Mouse (Mus musculus) spleen, adult 2 months (tissue): Measurements from ENCODE around the gene Wnt6. TPM values are rescaled to one million over a fixed set of nuclear protein-coding genes. Genes with fewer than 3 reads are reported as not detected.

ENCODE experiments used
- DNase-seq, 2 experiments: peaks; one replicate each; pipeline versions ENCODE4 v3.0.0 to v3.0.0-alpha.2; 2012 to 2021; ENCODE audit warnings: low spot score in 2 of 2, low read depth in 1 of 2
- H3K27ac ChIP-seq: fragments of 200-500 bp; 2 replicates; pipeline ENCODE4 v1.5.1; 2012; ENCODE audit warnings: low read length, inconsistent platforms; ENCODE audit not compliant: insufficient read depth
- H3K27me3 ChIP-seq: fragments of 200-500 bp; 2 replicates; pipeline ENCODE4 v1.6.1; 2012; ENCODE audit warnings: mild to moderate bottlenecking, moderate library complexity, low read length, inconsistent platforms; ENCODE audit not compliant: control insufficient read depth, insufficient read depth
- H3K36me3 ChIP-seq: fragments of 200-500 bp; 2 replicates; pipeline ENCODE4 v1.6.1; 2012; ENCODE audit warnings: mild to moderate bottlenecking, low read length, inconsistent platforms; ENCODE audit not compliant: control insufficient read depth, insufficient read depth
- H3K4me1 ChIP-seq: fragments of 200-500 bp; 2 replicates; pipeline ENCODE4 v1.6.1; 2011; ENCODE audit warnings: inconsistent platforms; ENCODE audit not compliant: control insufficient read depth, insufficient read depth, insufficient read length
- H3K4me3 ChIP-seq: fragments of 200-500 bp; 2 replicates; pipeline ENCODE4 v1.5.1; 2011; ENCODE audit warnings: mild to moderate bottlenecking, inconsistent platforms; ENCODE audit not compliant: insufficient read depth, insufficient read length; ENCODE audit errors: extremely low read depth
- CTCF ChIP-seq: fragments of 200-500 bp; IDR thresholded peaks from 2 replicates; pipeline ENCODE4 v1.5.1; 2011; ENCODE audit warnings: mild to moderate bottlenecking, inconsistent platforms; ENCODE audit not compliant: insufficient read depth, insufficient read length, insufficient replicate concordance; ENCODE audit errors: extremely low read depth
- POLR2A ChIP-seq: fragments of 200-500 bp; IDR thresholded peaks from 2 replicates; pipeline ENCODE4 v1.6.1; 2011; ENCODE audit warnings: low read depth, low read length, inconsistent platforms
- WGBS: fragments of 180-500 bp; shearing (Covaris S2); methylation state at CpG from one replicate; pipeline ENCODE4 v1.1.7; 2018; 5-methylcytosine and 5-hydroxymethylcytosine counted together
- polyA plus RNA-seq: library from polyadenylated mRNA; depleted of rRNA; stranded (reverse); fragments of >200 nt; gene quantifications from 2 replicates; pipeline ENCODE4 v1.2.3, GENCODE M21; 2012; rRNA removed

Gene Wnt6
- polyA plus RNA-seq, 1 experiment: 2.0 TPM

DNA sequence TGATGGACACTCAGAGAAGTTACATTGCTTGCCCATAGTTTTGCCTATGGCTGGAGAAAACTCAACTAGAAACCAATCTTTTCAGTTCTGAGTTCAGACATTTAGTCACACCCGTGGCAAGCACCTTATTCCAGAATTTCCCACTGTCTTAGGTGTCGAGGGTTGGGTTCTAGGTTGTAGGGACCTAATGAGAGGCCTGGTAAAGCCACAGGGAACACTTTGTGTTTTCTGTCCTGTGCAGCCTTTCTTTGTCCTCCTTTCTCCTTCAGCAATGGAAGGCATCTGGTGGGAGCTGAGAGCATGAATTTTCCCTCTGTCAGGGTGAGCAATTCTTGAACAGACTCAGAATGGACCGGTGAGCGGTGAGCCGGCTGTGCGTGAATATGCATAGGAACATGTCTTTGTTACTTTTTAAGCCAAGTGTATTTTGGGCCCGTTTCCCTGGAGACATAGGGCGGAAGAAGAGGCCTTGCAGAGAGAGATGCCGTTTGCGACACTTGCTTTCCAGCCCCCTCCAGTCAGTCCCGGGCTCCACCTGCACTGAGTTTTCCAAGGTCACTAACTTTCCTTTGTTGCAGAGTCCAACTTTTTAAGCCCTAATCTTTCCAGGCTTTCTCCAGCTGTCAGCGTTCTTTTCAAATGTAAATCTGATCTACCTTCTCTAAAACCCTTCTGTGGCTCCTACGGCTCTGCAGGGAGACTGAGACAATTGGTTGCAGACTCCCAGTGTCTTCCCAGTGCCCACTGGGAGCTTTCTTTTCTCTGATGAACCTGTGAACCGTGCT is 53.0 kb downstream of the Wnt6 start:
- 64% methylated on average over 14 of the region's 14 CpGs for WGBS
- no peak for TF ChIP-seq POLR2A
- TF ChIP-seq CTCF: no peak
- Histone ChIP-seq H3K4me3 (no peak overlapping the region), H3K4me1 (no peaks in the 10 kb centered on the region), H3K36me3 (no peaks in the 10 kb centered on the region), H3K27ac (no peak overlapping the region), H3K27me3 (no peaks in the 10 kb centered on the region)
- DNase-seq: no peak

- DNase-seq: no peak
- TF ChIP-seq CTCF: no peak
- no peak for TF ChIP-seq POLR2A
- no peaks in the 10 kb centered on the region for H3K4me1 ChIP-seq
- 38% methylated on average over 9 of the region's 9 CpGs for WGBS
- H3K27me3 ChIP-seq: no peaks in the 10 kb centered on the region
- H3K4me3 ChIP-seq: no peak overlapping the region
- no peak overlapping the region for H3K27ac ChIP-seq
- no peaks in the 10 kb centered on the region for H3K36me3 ChIP-seq
Observed at GRCm38 (mm10) chr1:74830061-74830460, 58.4 kb downstream of the Wnt6 start.

GRCm38 (mm10) chr1:74833255-74833654 is 61.6 kb downstream of the Wnt6 start:
- Histone ChIP-seq H3K4me3 (no peak overlapping the region), H3K27me3 (no peaks in the 10 kb centered on the region), H3K4me1 (no peaks in the 10 kb centered on the region), H3K36me3 (no peaks in the 10 kb centered on the region), H3K27ac (no peak overlapping the region)
- 85% methylated on average over 3 of the region's 3 CpGs for WGBS
- no peak for DNase-seq
- TF ChIP-seq CTCF (no peak), POLR2A (no peak)

Other genes starting within 250 kb of the Wnt6 start
- not detected in 2 replicates for gene Plcd4, start 229.0 kb upstream of the Wnt6 start, polyA plus RNA-seq
- gene Usp37, start 227.6 kb upstream of the Wnt6 start, polyA plus RNA-seq: 2.5 and 2.7 TPM in 2 replicates
- 13.5 and 14.2 TPM in 2 replicates for gene Zfp142, start 183.6 kb upstream of the Wnt6 start, polyA plus RNA-seq
- gene Bcs1l, start 183.6 kb upstream of the Wnt6 start, polyA plus RNA-seq: 7.9 and 9.3 TPM in 2 replicates
- 31.4 and 33.5 TPM in 2 replicates for gene Rnf25, start 170.5 kb upstream of the Wnt6 start, polyA plus RNA-seq
- 0.56 and 0.92 TPM in 2 replicates for gene Stk36, start 170.4 kb upstream of the Wnt6 start, polyA plus RNA-seq
- 10.4 and 13.4 TPM in 2 replicates for gene Ttll4, start 110.1 kb upstream of the Wnt6 start, polyA plus RNA-seq
- gene Cyp27a1, start 58.3 kb upstream of the Wnt6 start, polyA plus RNA-seq: 23.2 and 25.0 TPM in 2 replicates
- 0.06 and 0.18 TPM in 2 replicates for gene Prkag3, start 22.7 kb upstream of the Wnt6 start, polyA plus RNA-seq
- gene Wnt10a, start 19.6 kb downstream of the Wnt6 start, polyA plus RNA-seq: 3.1 and 3.2 TPM in 2 replicates
- gene Cdk5r2, start 83.0 kb downstream of the Wnt6 start, polyA plus RNA-seq: not detected in 2 replicates
- gene Fev, start 113.5 kb downstream of the Wnt6 start, polyA plus RNA-seq: 0.08 TPM in 1 of 2 replicates, not detected in the other
- not detected in 2 replicates for gene Cryba2, start 121.3 kb downstream of the Wnt6 start, polyA plus RNA-seq
- gene Cfap65, start 163.7 kb downstream of the Wnt6 start, polyA plus RNA-seq: not detected in 2 replicates
- gene Ihh, start 179.8 kb downstream of the Wnt6 start, polyA plus RNA-seq: 0.18 and 0.26 TPM in 2 replicates